Mouse (Mus musculus): ENCODE measurements at regions not wholly inside any gene's neighbourhood (a gene's known extent, or its start where the extent isn't known, plus 50 kb on each side); places are given as distances from the start of the nearest gene placed in this dataset.
"Not testable (repeated sequence)": the region's sequence is repeated elsewhere in the genome, so short reads cannot be mapped to it uniquely, and the experiment has no call there.

GRCm38 (mm10) chr10:20838685-20839425 is 113.5 kb upstream of the Ahi1 start:
- H3K36me3 ChIP-seq: no peaks in the 10 kb centered on the region
- H3K4me2 ChIP-seq (replicated peaks): no peak overlapping the region
- H3K9me3 ChIP-seq (replicated peaks): no peaks in the 10 kb centered on the region
- no peak overlapping the region for H3K27ac ChIP-seq
- H3K9ac ChIP-seq: no peak overlapping the region
- WGBS: 78% methylated on average over 8 of the region's 8 CpGs
- ATAC-seq (ENCODE audit: low FRiP score): no peak
- no peaks in the 10 kb centered on the region for H3K27me3 ChIP-seq
- 0 out of 2 replicates have a peak, but pooled peaks cover 3% of the 10 kb centered on the region for H3K4me1 ChIP-seq
- no peak overlapping the region for H3K4me3 ChIP-seq

GRCm38 (mm10) chr10:20836816-20837215 is 111.9 kb upstream of the Pde7b start:
- 59% methylated on average over 4 of the region's 4 CpGs for WGBS
- H3K4me3 ChIP-seq; H3K4me1 ChIP-seq; H3K4me2 ChIP-seq (replicated peaks); H3K9ac ChIP-seq; H3K36me3 ChIP-seq; H3K9me3 ChIP-seq (replicated peaks); ATAC-seq (ENCODE audit: low FRiP score); H3K27ac ChIP-seq; H3K27me3 ChIP-seq: not testable (repeated sequence)

DNA sequence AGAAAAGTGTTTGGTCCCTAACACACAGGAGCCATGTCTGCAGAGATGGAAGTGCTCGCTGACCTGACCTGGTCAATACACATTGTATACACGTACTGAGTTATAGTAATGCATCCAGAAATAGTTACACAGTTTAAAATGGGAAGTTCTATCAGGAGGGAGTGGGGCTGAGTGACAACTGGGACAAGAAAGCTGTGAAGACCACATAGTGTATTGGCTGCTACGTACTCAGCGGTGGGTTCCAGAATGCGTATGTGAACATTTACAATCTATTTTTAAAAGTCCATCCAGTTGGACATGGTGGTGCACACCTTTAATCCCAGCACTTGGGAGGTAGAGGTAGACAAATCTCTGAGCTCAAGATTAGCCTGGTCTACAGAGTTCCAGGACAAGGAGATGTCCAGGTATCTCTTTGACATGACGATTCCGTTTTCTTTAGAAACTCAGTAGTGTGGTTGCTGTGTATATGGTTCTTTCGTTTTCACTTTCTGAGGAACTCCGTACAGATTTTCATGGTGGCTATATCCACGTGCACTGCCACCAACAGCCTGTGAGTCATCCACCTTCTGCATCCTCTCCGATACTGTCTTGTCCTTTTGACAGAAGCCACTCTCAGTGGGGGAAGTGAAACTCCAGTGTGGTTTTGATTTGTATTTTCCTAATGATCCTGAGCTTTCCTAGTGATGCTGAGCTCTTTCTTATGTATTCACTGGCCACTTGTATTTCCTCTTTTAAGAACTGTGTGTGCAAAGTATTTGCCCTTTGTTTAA is 110.1 kb upstream of the Pde7b start:
- no peak for ATAC-seq (ENCODE audit: low FRiP score)
- 89% methylated on average over 11 of the region's 11 CpGs for WGBS
- Histone ChIP-seq H3K9me3 (replicated peaks) (no peaks in the 10 kb centered on the region), H3K4me1 (no peaks in the 10 kb centered on the region), H3K27ac (no peak overlapping the region), H3K4me3 (no peak overlapping the region), H3K4me2 (replicated peaks) (no peak overlapping the region), H3K36me3 (no peaks in the 10 kb centered on the region), H3K27me3 (no peaks in the 10 kb centered on the region), H3K9ac (no peak overlapping the region)

GRCm38 (mm10) chr10:20828304-20828703 is 103.4 kb upstream of the Pde7b start:
- Histone ChIP-seq H3K4me1 (no peaks in the 10 kb centered on the region), H3K9me3 (replicated peaks) (no peaks in the 10 kb centered on the region), H3K27ac (no peak overlapping the region), H3K36me3 (no peaks in the 10 kb centered on the region), H3K9ac (no peak overlapping the region), H3K4me3 (no peak overlapping the region), H3K4me2 (replicated peaks) (no peak overlapping the region), H3K27me3 (no peaks in the 10 kb centered on the region)
- ATAC-seq (ENCODE audit: low FRiP score): no peak
- 89% methylated on average over 1 of the region's 1 CpGs for WGBS

GRCm38 (mm10) chr10:20827473-20827872 is 102.6 kb upstream of the Pde7b start:
- Histone ChIP-seq H3K27me3 (no peaks in the 10 kb centered on the region), H3K9me3 (replicated peaks) (no peaks in the 10 kb centered on the region), H3K36me3 (no peaks in the 10 kb centered on the region), H3K9ac (no peak overlapping the region), H3K4me2 (replicated peaks) (no peak overlapping the region), H3K27ac (no peak overlapping the region), H3K4me1 (no peaks in the 10 kb centered on the region), H3K4me3 (no peak overlapping the region)
- no peak for ATAC-seq (ENCODE audit: low FRiP score)

GRCm38 (mm10) chr10:20818548-20818947 is 93.7 kb upstream of the Pde7b start:
- 83% methylated on average over 4 of the region's 4 CpGs for WGBS
- Histone ChIP-seq H3K27ac (no peak overlapping the region), H3K4me2 (replicated peaks) (no peak overlapping the region), H3K4me3 (no peak overlapping the region), H3K36me3 (no peaks in the 10 kb centered on the region), H3K9me3 (replicated peaks) (no peaks in the 10 kb centered on the region), H3K27me3 (no peaks in the 10 kb centered on the region), H3K9ac (no peak overlapping the region), H3K4me1 (no peaks in the 10 kb centered on the region)
- no peak for ATAC-seq (ENCODE audit: low FRiP score)

DNA sequence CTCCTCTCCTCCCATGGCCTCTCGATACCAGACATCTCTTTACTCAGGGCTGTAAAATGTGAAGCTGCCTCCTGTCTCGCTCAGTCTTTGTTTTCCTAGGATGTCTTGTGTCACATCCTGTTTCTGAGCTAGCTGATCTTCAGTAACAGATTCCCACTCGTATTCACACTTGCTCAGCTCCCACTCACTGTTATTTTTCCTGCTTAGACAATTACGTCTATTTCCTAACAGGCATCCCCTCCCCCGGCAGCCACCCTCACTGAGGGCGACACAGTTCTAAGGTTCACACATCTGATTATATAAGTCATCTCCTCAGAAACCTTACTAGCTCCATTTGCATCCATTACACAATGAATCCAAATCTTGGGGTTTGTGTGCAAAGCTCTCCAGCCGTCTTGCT is 74.9 kb upstream of the Pde7b start:
- no peak for ATAC-seq (ENCODE audit: low FRiP score)
- Histone ChIP-seq H3K9ac (no peak overlapping the region), H3K27ac (no peak overlapping the region), H3K4me2 (replicated peaks) (no peak overlapping the region), H3K4me1 (no peaks in the 10 kb centered on the region), H3K36me3 (no peaks in the 10 kb centered on the region), H3K4me3 (no peak overlapping the region), H3K27me3 (no peaks in the 10 kb centered on the region), H3K9me3 (replicated peaks) (no peaks in the 10 kb centered on the region)
- 73% methylated on average over 7 of the region's 7 CpGs for WGBS

DNA sequence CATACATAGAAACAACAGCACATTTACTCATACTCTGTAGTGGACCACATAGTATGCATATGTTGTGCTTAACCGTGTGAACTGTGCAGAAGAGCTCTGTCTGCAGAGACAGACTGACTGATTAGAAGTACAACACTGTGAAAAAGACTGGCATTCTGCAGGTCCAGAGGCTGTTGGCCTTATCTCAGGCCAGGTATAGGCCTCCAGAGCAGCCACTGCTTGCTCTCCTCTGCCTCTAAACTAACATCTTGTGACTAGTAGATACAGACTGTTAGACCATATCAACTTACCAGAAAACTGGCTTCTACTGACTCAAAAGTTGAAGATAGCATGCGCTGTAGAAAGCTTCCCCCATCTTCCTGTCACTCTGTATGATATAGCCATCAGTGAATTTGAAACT is 73.5 kb upstream of the Pde7b start:
- Histone ChIP-seq H3K27ac (no peak overlapping the region), H3K9ac (no peak overlapping the region), H3K36me3 (no peaks in the 10 kb centered on the region), H3K4me3 (no peak overlapping the region), H3K4me1 (no peaks in the 10 kb centered on the region), H3K4me2 (replicated peaks) (no peak overlapping the region), H3K27me3 (no peaks in the 10 kb centered on the region), H3K9me3 (replicated peaks) (no peaks in the 10 kb centered on the region)
- 91% methylated on average over 2 of the region's 2 CpGs for WGBS
- ATAC-seq (ENCODE audit: low FRiP score): no peak

- Histone ChIP-seq H3K4me3 (no peak overlapping the region), H3K9ac (no peak overlapping the region), H3K27me3 (no peaks in the 10 kb centered on the region), H3K9me3 (replicated peaks) (no peaks in the 10 kb centered on the region), H3K27ac (no peak overlapping the region), H3K4me2 (replicated peaks) (no peak overlapping the region), H3K4me1 (no peaks in the 10 kb centered on the region), H3K36me3 (no peaks in the 10 kb centered on the region)
- no peak for ATAC-seq (ENCODE audit: low FRiP score)
- 86% methylated on average over 6 of the region's 6 CpGs for WGBS
These were observed 69.1 kb upstream of the Pde7b start for GRCm38 (mm10) chr10:20793956-20794355.

GRCm38 (mm10) chr10:20780946-20781345 is 56.1 kb upstream of the Pde7b start:
- H3K4me3 ChIP-seq: no peak overlapping the region
- H3K27me3 ChIP-seq: no peaks in the 10 kb centered on the region
- WGBS: 96% methylated on average over 1 of the region's 1 CpGs
- ATAC-seq (ENCODE audit: low FRiP score): no peak
- H3K27ac ChIP-seq: no peak overlapping the region
- H3K9ac ChIP-seq: no peak overlapping the region
- H3K4me1 ChIP-seq: no peaks in the 10 kb centered on the region
- H3K4me2 ChIP-seq (replicated peaks): no peak overlapping the region
- H3K9me3 ChIP-seq (replicated peaks): no peaks in the 10 kb centered on the region
- H3K36me3 ChIP-seq: no peaks in the 10 kb centered on the region

DNA sequence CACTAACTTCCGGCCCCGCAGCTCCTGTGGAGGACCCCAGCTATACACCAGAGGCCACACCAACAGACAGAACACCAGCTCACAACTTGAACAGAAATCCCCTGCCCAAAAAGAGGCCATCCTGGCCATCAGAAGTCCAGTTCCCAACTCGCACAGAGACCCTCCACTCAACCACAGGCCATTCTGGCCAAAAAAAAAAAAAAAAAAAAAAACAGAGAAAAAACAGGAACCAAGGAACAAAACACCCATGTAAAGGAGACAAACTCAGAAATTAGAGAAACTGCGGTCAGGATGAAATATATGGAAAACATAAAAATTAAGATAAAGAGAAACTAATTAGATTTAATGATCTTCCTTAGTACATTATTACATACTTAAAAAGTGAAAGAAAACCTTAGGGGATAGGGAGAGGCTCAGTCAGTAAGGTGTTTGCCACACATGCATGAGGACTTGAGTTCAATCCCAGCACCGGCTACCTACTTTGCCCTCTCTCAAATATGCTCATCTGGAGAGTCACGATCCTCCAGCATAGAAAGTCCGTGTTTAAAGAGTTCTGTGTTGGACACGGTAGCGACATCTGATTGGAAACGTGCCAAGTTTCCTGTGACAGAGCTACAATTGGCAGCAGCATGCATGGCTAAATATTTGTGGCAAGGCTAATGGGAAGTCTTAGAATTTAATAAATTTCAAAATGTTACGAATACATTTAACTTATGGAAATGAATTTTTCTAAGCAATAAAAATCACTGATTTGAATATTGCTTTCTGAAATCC is 51.9 kb upstream of the Pde7b start:
- Histone ChIP-seq H3K9me3 (replicated peaks) (no peaks in the 10 kb centered on the region), H3K4me3 (no peak overlapping the region), H3K36me3 (no peaks in the 10 kb centered on the region), H3K4me2 (replicated peaks) (no peak overlapping the region), H3K27me3 (no peaks in the 10 kb centered on the region), H3K4me1 (no peaks in the 10 kb centered on the region), H3K9ac (no peak overlapping the region), H3K27ac (no peak overlapping the region)
- ATAC-seq (ENCODE audit: low FRiP score): no peak
- WGBS: 74% methylated on average over 11 of the region's 11 CpGs

- no peaks in the 10 kb centered on the region for H3K4me1 ChIP-seq
- WGBS: 93% methylated on average over 3 of the region's 3 CpGs
These were observed 51.0 kb upstream of the Pde7b start for GRCm38 (mm10) chr10:20775731-20776429.

More at GRCm38 (mm10) chr10:20775731-20776429, 51.0 kb upstream of the Pde7b start:
- no peak overlapping the region for H3K27ac ChIP-seq
- no peak overlapping the region for H3K4me3 ChIP-seq
- H3K27me3 ChIP-seq: no peaks in the 10 kb centered on the region
- H3K9me3 ChIP-seq (replicated peaks): no peaks in the 10 kb centered on the region
- ATAC-seq (ENCODE audit: low FRiP score): no peak
- H3K36me3 ChIP-seq: no peaks in the 10 kb centered on the region
- no peak overlapping the region for H3K4me2 ChIP-seq (replicated peaks)
- no peak overlapping the region for H3K9ac ChIP-seq
